Mouse (Mus musculus): ENCODE data around the gene Ltk. TPM values are rescaled to one million over a fixed set of nuclear protein-coding genes. Genes with fewer than 3 reads are reported as not detected.
A peak's percentile ranks its signal among the peaks of the same experiment; 100 is the strongest.
"Not testable (repeated sequence)": the region's sequence is repeated elsewhere in the genome, so short reads cannot be mapped to it uniquely, and the experiment has no call there.

Ltk gene
- total RNA-seq, 1 experiment from 2014 or later: not detected

GRCm38 (mm10) chr2:119758844-119759835 lies 1.1 kb downstream of the Ltk start:
- ATAC-seq (replicated peaks; ENCODE audit: low read depth, poor library complexity, severe bottlenecking): peak; percentile 62

GRCm38 (mm10) chr2:119758101-119758843 lies 2.0 kb downstream of the Ltk start:
- peak; percentile 5 for ATAC-seq (replicated peaks; ENCODE audit: low read depth, poor library complexity, severe bottlenecking)

GRCm38 (mm10) chr2:119757601-119758100 lies 2.6 kb downstream of the Ltk start:
- ATAC-seq (replicated peaks; ENCODE audit: low read depth, poor library complexity, severe bottlenecking): no peak

GRCm38 (mm10) chr2:119749260-119749659 lies 11.0 kb downstream of the Ltk start:
- no peak for ATAC-seq (replicated peaks; ENCODE audit: low read depth, poor library complexity, severe bottlenecking)

GRCm38 (mm10) chr2:119747554-119747953 lies 12.7 kb downstream of the Ltk start:
- no peak for ATAC-seq (replicated peaks; ENCODE audit: low read depth, poor library complexity, severe bottlenecking)

- 0 out of 2 replicates have a peak, but pooled peaks have one; percentile 19 for ATAC-seq (replicated peaks; ENCODE audit: low read depth, poor library complexity, severe bottlenecking)
These were observed 14.9 kb downstream of the Ltk start for GRCm38 (mm10) chr2:119745281-119745680.

- ATAC-seq (replicated peaks; ENCODE audit: low read depth, poor library complexity, severe bottlenecking): peak; percentile 28
These were observed 15.8 kb downstream of the Ltk start for GRCm38 (mm10) chr2:119744163-119745111.

GRCm38 (mm10) chr2:119743808-119744162 lies 16.4 kb downstream of the Ltk start:
- no peak for ATAC-seq (replicated peaks; ENCODE audit: low read depth, poor library complexity, severe bottlenecking)

- ATAC-seq (replicated peaks; ENCODE audit: low read depth, poor library complexity, severe bottlenecking): no peak
These were observed 16.9 kb downstream of the Ltk start for GRCm38 (mm10) chr2:119743176-119743807.

GRCm38 (mm10) chr2:119742461-119743175 lies 17.6 kb downstream of the Ltk start:
- ATAC-seq (replicated peaks; ENCODE audit: low read depth, poor library complexity, severe bottlenecking): no peak

- peak; percentile 44 for ATAC-seq (replicated peaks; ENCODE audit: low read depth, poor library complexity, severe bottlenecking)
These were observed 18.4 kb downstream of the Ltk start, which contains the start of gene Itpka for GRCm38 (mm10) chr2:119741581-119742411. Itpka (plus strand) TSS chr2:119742337.

GRCm38 (mm10) chr2:119740567-119740966 lies 19.7 kb downstream of the Ltk start:
- peak; percentile 16 for ATAC-seq (replicated peaks; ENCODE audit: low read depth, poor library complexity, severe bottlenecking)

GRCm38 (mm10) chr2:119737124-119737523 lies 23.1 kb downstream of the Ltk start:
- no peak for ATAC-seq (replicated peaks; ENCODE audit: low read depth, poor library complexity, severe bottlenecking)

- ATAC-seq (replicated peaks; ENCODE audit: low read depth, poor library complexity, severe bottlenecking): no peak
These were observed 29.5 kb downstream of the Ltk start for GRCm38 (mm10) chr2:119730735-119731134.

GRCm38 (mm10) chr2:119727762-119728416 lies 32.3 kb downstream of the Ltk start:
- no peak for ATAC-seq (replicated peaks; ENCODE audit: low read depth, poor library complexity, severe bottlenecking)

GRCm38 (mm10) chr2:119721070-119721469 lies 39.2 kb downstream of the Ltk start:
- ATAC-seq (replicated peaks; ENCODE audit: low read depth, poor library complexity, severe bottlenecking): no peak

GRCm38 (mm10) chr2:119715868-119716267 lies 44.4 kb downstream of the Ltk start:
- not testable (repeated sequence) for ATAC-seq (replicated peaks; ENCODE audit: low read depth, poor library complexity, severe bottlenecking)
